Mouse (Mus musculus): Measurements from ENCODE around the gene Ltbp2.

DNA sequence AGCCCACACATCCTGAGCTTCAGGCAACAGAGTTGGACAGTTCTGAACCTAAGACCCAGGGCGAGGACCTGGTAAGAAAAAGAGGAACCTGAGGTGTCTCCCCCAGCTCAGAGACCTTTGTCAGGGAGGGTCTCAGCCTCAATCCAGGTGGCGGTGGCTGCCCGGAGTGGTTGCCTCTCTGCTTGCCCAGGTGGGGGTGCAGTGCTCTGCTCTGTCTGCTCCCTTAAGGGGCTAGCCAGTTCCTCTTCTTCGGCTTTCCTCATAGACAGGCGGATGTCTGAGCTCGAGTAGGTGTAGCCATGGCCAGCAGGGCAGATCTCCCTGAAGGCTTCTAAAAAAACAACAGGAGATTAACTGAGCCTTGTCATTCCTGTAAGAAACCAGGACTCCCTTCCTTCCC is 67.3 kb downstream of the Ltbp2 start:
- TF ChIP-seq CTCF (IDR thresholded peaks at IDR 0.05) (no peak), POLR2A (IDR thresholded peaks at IDR 0.05; ENCODE audit: insufficient read depth, low read depth, low read length) (no peak)

Measured in heart, adult 2 months (tissue).